Mouse (Mus musculus): Measurements from ENCODE around the gene Ildr2. TPM values are rescaled to one million over a fixed set of nuclear protein-coding genes. Genes with fewer than 3 reads are reported as not detected.

The Ildr2 gene
- polyA plus RNA-seq (2012; rRNA removed; ENCODE audit: low replicate concordance), result 1.2 and 3.0 TPM in 2 replicates

GRCm38 (mm10) chr1:166253898-166254894 is at the start of gene Ildr2:
Ildr2 (plus strand) TSS chr1:166254139.

GRCm38 (mm10) chr1:166238315-166238969 is 15.5 kb upstream of the Ildr2 start, which contains the start of gene Mael:
Mael (minus strand) TSS chr1:166238747.

Other genes starting within 250 kb of the Ildr2 start
- 0.06 and 1.7 TPM in 2 replicates for gene Dusp27, start 126.2 kb upstream of the Ildr2 start, polyA plus RNA-seq (2012; rRNA removed; ENCODE audit: low replicate concordance)
- gene Gpa33, start 123.9 kb upstream of the Ildr2 start, polyA plus RNA-seq (2012; rRNA removed; ENCODE audit: low replicate concordance), result 0.53 and 0.76 TPM in 2 replicates
- 0.08 TPM in 1 of 2 replicates, not detected in the other for gene Mael, start 15.4 kb upstream of the Ildr2 start, polyA plus RNA-seq (2012; rRNA removed; ENCODE audit: low replicate concordance)
- gene Tada1, start 125.0 kb downstream of the Ildr2 start, polyA plus RNA-seq (2012; rRNA removed; ENCODE audit: low replicate concordance), result 12.4 and 19.1 TPM in 2 replicates
- 6.9 and 19.2 TPM in 2 replicates for gene Pogk, start 155.7 kb downstream of the Ildr2 start, polyA plus RNA-seq (2012; rRNA removed; ENCODE audit: low replicate concordance)
- gene Gm4846, start 243.4 kb downstream of the Ildr2 start, polyA plus RNA-seq (2012; rRNA removed; ENCODE audit: low replicate concordance), result not detected in 2 replicates